Mouse (Mus musculus) layer of hippocampus, postnatal 36 days (tissue): ENCODE measurements around the gene Ankmy2. TPM values are rescaled to one million over a fixed set of nuclear protein-coding genes. Genes with fewer than 3 reads are reported as not detected.
"Not testable (repeated sequence)": the region's sequence is repeated elsewhere in the genome, so short reads cannot be mapped to it uniquely, and the experiment has no call there.

ENCODE experiments used
- DNase-seq, 2 experiments: peaks; one replicate each; pipeline ENCODE4 v3.0.0; 2022
- total RNA-seq, 2 experiments: library from RNA; stranded (reverse); gene quantifications; 2 replicates each; pipeline ENCODE4 v1.2.3; 2021

Gene Ankmy2
- total RNA-seq, 2 experiments from 2014 or later = 53.4 to 54.0 TPM

DNA sequence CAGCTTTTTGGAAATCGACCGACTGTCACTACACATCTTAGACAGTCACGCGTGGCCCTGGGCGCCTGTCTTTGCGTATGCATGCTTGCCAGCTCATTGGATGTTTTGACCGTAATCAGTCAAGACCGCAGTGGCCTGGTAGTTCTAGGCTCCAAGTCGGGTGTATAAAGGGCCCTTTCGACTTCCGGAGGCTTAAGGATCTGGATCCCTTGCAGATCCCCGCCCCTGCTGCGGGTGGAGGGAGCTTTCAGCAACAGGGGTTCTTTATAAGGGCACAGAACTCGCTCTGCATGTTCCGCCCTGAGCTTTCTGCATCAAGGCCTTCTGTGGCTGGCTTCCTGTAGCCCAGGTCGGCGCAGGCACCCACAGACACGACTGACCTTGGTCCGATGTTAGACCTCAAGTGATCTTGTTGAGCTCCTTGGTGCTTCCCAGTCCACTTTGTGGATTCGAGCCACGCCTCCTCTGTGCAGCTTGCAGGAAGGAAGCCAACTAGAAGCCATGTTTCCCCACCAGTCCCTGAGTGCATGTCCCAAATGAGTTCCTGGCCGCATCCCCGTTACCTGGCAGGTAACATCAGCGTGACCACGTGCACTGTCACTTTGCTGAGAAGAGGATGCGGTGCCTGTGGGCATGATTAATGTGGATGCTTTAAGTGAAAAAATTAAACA is 859 bp downstream of the Ankmy2 start, which contains the start of gene Bzw2:
TSS of gene Bzw2 (minus strand) at position 443 of the 671 bp plus-strand sequence.
- peak; percentile 62 to 63 for DNase-seq

GRCm38 (mm10) chr12:36164126-36164791 is 7.3 kb downstream of the Ankmy2 start:
- DNase-seq = no peak

- no peak for DNase-seq
Measured at GRCm38 (mm10) chr12:36165299-36165698, 8.4 kb downstream of the Ankmy2 start.

- DNase-seq = no peak
Measured at GRCm38 (mm10) chr12:36177227-36177626, 20.3 kb downstream of the Ankmy2 start.

GRCm38 (mm10) chr12:36182570-36182969 is 25.7 kb downstream of the Ankmy2 start:
- no peak for DNase-seq

GRCm38 (mm10) chr12:36187081-36187480 is 30.2 kb downstream of the Ankmy2 start:
- DNase-seq = no peak

GRCm38 (mm10) chr12:36189610-36190009 is 32.7 kb downstream of the Ankmy2 start:
- DNase-seq = no peak

DNA sequence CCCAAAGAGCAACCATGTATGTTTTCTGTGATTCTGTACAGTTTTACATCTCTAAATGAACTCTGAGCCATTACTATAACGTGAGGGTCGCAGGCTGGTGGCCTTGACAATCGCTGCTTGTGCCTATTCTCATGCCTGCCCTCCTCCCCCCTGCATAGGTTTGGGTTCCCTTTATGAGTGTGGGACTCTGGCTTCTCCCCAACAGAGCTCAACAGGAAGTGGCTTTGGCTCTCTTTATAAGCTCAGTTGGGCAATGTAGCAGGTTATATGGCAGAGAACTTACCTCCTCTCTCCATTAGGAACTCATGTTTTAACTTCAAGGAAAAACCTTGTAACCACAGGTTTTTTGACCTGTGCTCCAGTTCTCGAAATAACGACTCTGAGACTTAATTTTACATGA is 33.4 kb downstream of the Ankmy2 start:
- no peak for DNase-seq

DNA sequence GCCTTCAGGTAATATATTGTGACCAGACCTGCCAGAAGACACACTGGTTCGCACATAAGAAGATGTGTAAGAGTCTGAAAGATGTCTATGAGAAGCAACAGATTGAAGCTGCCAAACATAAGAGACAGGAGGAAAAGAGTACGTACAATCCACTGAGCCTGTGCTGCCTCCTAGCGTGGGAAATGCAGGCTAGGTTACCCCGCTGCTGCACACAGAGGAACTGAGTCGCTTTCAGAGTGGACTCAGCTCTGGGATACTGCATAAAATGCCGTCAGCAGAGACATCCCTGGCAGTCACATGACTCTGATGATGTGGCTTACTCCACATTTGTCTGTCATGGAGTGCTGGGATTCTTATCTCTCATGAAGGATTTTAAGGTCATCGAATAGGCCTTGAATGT is 38.1 kb downstream of the Ankmy2 start:
- DNase-seq = no peak

GRCm38 (mm10) chr12:36205579-36206119 is 48.7 kb downstream of the Ankmy2 start:
- DNase-seq = not testable (repeated sequence)

DNA sequence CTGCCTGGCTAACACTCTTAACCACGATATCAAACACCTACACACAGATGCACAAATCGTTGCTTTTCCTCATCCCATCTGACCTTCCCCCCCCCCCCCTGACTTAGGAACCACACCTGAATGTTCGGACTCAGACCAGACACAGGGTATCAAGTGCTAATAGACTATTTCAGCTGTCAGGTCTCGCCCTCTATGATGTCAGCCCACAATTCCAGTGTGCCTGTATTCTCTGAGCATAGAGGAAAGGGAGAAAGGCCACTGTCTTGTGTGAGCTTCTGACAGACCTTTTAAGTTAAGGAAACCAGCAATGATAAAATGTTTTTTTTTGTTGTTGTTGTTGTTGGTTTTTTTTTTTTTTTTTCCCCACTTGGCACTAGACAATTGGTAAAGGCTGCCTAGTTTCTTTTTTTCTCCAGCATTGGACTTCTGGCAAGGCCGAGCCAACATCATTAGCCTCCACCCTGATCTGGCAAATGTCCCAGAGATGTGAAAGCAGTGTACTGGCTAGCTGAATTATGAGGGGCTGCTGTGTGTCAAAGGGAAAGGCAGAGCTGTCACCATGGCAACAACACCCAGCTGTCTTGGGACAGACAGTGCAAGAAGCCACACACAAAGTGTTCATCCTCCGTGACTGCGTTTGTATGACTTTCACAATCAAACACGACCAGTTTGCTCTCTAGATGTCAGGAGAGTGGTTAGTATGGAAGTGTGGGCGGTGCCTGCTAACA is 50.3 kb downstream of the Ankmy2 start:
- peak; percentile 37 to 44 for DNase-seq

DNA sequence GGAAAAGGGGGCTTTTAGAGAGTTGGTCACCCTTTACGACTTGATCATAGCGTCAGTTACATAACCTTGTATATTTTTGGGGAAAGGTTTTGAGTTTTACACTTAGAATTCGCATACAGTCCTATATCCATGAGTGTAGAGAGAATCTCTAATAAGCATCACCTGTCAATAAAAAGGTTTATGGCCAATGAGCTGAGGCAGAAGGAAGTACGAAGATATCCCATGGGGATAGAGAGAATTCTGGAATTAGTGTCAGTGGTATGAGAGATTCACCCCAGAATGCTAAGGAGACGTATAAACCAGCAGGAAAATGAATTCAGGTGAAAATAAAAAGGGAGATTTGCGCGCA is 50.9 kb downstream of the Ankmy2 start:
- DNase-seq = no peak

DNA sequence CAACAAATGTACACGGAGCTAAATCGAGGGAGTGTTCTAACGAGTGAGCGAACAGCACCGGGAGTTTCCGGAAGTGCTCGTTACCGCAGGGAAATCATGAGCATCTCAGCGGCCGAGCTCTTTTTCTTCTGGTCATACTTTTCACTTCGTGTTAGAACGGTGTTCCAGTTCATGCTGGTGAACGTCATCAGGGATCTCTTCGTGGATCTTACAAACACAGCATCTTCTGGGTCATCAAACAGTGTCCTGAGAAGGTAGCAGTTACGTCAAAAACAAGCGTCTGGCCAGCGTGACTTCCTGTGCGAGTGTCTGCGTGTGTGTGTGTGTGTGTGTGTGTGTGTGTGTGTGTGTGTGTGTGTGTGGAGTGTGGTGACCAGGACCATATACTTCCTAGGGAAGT is 51.5 kb downstream of the Ankmy2 start:
- peak in 1 of 2 experiments; percentile 12 for DNase-seq

DNA sequence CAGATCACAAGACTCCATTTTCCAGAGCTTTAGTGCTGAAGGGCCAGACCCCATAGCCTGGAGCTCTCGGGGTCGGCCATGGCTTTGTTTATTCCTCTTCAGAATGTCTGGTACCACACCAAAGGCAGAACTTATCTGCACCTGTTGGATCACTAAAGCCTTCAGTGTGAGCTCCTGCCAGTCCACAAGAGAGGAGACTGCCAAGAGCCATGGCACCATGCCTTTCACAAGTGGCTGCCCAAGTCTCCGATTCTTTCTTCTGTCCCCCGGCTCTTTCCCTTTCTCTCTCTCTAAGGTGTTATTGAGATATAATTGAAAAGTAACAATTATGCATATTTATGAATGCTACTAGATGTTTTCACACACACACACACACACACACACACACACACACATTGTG is 53.2 kb downstream of the Ankmy2 start:
- DNase-seq = no peak

DNA sequence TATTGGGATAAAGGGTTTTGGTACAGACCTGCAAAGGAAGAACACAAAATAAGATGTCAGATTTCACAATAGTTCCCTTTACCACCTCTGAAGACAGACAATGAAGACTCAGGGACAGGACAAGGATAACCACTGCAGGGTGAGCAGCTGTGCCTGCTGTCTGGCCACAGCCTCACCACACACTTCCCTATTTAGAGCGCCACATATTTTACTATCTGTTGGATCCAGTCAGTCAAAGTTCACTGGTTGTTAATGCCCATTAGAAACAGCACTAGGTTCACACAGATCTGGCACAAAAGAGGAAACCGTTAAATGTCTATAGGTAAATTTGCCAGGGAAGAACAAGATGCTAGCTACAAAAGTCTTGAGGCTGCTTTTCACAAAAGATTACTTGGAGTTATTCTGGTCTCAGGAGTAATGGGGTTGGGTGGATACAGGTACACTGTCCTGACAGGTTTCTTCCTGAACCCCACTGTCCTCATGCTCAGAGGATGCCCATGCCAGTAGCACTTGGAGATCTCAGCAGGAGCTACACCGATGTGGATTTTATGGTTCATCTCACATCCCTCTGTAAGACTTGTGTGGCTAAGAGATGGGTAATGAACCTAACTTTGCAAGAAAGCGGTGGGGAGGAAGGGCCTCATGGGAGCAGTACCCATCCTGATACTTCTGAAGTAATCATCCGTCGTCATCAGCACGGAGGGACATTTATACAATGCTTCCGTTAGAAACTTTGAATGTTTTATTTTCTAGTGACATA is 57.7 kb downstream of the Ankmy2 start:
- no peak for DNase-seq

- DNase-seq = no peak
Measured at GRCm38 (mm10) chr12:36215149-36215480, 58.2 kb downstream of the Ankmy2 start.

- no peak for DNase-seq
Measured at GRCm38 (mm10) chr12:36216230-36216629, 59.3 kb downstream of the Ankmy2 start.

GRCm38 (mm10) chr12:36216905-36217304 is 60.0 kb downstream of the Ankmy2 start:
- no peak for DNase-seq

DNA sequence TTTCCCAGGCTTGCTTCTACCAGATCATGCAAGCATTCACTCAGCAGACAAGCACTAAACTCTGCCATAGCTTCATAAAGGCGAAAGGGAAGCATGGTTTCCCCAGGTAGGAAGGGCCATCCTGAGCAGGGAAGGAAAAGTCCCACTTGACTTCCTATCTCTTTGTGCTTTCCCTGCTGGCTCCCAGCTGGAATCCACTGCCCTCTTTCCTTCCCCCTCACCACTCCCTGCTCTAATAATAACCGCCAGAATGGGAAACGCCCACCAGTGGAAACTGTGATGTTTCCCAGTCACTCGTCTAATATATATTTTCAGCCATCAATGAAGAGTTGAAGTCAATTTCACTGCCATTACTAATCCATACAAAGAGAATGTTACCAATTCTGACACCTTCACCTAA is 67.5 kb downstream of the Ankmy2 start:
- DNase-seq = no peak

DNA sequence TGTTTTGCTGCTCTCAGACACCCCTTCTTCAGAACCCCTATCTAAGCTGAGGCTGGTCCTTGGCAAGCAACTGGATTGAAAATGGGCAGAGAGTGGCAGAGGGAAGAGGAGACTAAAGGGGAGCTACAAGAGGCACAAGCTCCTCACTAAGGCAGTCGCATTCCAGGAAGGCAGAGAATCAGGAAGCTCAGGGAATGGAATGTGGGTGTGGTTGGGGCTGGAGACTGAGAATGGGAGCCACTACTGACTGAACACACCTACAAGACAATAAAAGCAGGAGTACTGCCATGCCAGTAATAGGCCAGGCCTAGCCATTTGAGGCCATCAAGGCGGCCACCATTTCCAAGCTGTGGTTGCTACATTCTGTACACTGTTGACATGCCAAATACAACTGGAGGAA is 74.5 kb downstream of the Ankmy2 start:
- no peak for DNase-seq

DNA sequence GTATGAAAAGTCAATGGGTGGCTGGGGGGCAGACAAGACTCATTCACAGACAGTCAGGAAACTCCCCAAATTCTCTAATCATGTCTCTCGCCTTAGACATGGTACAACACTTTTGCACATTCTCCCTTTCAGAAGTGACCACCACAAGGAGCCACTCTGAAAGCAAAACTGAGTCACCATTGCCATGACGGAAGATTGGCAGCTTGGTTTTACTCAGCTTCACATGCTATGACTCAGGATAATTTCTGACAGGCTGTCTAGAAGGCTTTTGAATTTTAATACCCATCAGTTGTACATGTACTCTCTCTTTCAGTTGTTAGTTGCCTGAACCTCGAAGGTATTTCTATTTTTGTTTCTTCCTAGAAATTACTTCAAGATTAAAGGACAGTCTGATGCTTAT is 84.3 kb downstream of the Ankmy2 start:
- DNase-seq = no peak
